Mouse (Mus musculus): ENCODE measurements around the gene Dmac1. TPM values are rescaled to one million over a fixed set of nuclear protein-coding genes. Genes with fewer than 3 reads are reported as not detected.
"Not testable (repeated sequence)": the region's sequence is repeated elsewhere in the genome, so short reads cannot be mapped to it uniquely, and the experiment has no call there.

The Dmac1 gene
- 57.9 and 69.2 TPM in 2 replicates for total RNA-seq (2021)
- long read RNA-seq, transcript Dmac1-201 (2 exons, 741 nt): major isoform, 14 of 15 reads
- long read RNA-seq, partial matches to known transcripts: 0 of 15 reads
- long read RNA-seq, other reads (novel, unspliced or antisense): 1 of 15 reads

DNA sequence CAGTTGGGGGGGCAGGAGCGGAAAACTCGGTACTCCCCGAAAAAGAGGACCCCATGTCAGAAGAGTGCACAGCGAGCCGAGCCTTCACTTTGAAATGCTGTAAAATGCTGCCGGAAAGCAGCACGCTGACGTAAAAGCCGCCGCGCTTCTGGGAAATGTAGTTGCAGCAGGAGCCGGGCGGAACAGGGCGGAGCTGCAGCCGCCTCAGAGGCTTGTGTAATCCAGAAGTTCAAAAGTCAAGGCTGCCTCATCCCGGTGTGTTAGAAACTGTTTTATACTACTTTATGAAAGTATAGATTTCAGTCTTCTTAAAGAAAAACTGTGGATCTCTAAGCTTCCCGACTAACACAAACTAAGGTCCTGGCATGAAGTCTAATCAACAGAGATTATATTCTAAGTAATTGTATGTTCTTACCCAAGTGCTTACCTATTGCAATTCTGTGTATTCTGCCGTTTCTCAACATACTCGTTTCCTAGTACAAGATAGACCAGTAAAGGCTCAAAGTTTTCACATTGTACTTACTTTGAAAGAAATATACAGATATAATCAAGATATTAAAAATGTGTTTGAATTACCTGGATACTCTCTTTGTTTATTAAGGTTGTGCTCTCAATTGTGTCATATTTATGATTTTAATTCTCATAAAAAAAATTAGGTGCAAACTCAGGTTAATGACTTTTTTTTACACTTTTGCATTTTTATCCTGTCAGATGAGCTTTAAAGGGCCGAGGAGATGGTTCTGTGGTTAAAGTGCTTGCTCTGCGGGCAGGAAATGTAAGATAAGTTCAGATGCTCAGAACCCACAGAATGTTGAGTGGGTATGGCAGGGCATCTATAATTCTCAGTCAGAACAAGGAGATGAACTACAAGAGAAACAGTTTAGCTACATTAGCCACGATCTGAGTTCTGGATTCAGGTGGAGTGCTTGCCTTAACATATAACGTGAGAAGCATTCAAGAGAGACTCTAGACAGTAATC is at the start of gene Dmac1:
Gene Dmac1, minus strand, starts transcription at position 109 of the 979 bp plus-strand sequence.
- DNase-seq: peak; percentile 90

GRCm38 (mm10) chr4:75315431-75315830 is 37.3 kb upstream of the Dmac1 start:
- no peak for DNase-seq

GRCm38 (mm10) chr4:75315007-75315406 is 36.9 kb upstream of the Dmac1 start:
- DNase-seq: no peak

- no peak for DNase-seq
Measured at GRCm38 (mm10) chr4:75311918-75312317, 33.8 kb upstream of the Dmac1 start.

DNA sequence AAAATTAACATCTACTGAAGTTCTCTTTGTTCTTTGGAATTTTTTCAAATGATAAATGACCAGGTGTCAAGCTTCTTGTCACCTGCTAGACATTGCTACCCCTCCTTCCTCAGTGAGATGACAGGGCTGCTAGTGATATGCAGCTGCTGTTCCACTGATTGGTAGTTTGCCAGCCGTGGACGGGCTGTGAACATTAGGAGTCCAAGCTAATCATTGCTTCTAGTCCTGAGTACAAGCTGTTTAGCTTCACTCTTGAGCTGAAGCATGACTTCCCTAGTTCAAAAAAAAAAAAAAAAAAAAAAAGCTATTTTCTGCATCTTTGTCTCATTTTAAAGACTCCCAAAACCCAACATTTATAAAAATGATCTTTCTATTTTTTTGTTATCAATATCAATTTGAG is 33.2 kb upstream of the Dmac1 start:
- DNase-seq: no peak

DNA sequence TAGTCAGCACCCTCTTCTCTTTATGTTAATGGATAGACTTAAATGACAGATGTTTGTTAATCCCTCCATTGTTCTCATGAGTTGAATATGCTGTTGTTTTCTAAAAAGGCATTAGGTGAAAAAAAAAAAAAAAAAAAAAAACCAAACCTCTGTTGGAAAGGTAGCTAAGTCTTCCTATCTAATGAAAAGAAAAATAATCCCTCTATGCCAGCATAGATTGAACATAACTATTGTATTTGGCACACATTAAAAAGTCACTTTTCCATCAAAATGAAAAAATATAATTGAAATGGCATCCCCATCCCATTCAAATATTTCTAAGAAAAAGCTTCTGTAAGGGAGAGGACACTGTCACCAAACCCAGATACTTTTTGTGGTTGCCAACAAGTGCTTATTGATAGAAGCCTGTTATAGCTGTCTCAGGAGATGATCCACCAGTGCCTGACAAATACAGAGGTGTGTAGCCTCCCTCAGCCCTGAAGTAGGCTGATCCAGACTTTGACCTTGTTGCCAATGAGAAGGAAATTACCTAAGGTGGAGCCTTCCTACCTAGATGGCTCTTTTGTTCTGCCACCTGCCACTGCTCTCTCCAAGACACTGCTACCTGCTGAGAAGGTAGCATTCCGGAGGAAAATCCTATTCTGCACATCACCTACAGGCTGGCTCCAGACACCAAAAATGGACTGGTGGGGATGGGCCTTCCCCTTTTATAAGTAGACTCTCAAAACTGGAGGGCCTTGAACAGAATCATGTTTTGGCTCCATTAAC is 22.3 kb upstream of the Dmac1 start:
- DNase-seq: no peak

DNA sequence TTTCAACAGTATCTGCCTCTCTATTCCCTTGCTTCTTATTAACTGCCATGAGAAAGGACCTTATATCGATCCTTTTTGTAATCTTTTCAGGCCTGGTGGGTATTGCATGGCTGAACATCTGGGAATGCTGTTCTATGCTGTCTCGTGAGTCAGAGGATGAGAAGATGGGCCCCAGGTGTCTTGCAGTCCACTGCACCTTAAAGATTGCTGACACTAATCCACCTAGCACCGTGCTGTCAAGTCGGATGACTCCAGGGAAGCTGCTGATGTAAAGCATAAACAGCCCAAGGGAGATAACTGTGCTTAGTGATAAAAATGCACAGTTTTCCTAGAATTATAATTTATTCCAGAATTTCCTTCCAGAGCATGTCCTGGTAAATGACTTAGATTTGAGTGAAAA is 14.2 kb upstream of the Dmac1 start:
- no peak for DNase-seq

DNA sequence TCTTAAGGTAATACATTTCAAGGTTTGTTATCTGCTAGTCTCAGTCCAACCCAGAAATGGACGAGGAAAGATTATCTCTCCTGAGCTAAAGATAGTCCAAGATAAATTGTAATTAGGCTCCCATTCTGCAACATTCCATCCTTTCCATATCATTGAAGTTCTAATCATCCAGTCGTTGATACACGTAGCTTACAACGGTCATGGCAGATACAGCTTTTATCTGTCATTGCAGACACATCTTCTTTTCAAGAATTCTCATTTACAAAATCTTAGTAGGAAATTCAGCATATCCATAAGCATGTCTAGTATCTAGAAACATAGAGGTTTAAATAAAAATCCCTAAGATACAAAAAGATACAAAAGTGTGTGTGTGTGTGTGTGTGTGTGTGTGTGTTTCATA is 13.0 kb upstream of the Dmac1 start:
- no peak for DNase-seq

DNA sequence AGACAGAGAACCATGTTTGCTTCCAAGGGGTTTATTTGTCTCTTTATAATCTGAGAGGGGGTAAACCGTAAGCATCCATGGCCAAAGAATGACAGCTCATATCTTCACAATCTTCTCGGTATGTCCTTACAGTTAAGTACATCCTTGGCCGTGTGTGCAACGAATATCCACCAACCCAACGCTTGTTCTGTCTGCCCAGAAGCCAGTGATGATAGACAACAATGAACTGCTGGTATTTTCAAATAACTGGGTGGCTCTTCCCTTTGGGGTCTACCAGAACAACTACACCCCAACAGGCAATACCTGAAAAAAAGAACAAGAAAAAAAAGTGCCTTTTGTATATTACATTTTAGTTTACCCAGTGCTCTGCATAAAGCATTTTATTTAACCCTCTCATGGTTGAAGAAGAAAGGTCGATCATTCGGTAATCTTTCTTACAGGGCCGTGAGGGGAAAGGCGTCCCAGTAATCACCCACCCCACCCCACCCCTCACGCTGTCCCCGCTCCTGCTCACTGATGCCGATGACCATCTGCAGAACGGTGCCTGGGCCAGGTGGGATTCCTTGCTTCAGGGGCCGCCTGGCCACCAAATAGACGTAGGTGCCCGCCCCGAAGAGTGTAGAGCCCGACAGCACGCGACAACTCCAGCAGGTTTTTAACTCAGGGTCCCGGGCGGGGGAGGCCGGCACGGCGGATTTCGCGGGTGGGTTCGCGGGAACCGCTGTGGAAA is 473 bp downstream of the Dmac1 start:
- no peak for DNase-seq

DNA sequence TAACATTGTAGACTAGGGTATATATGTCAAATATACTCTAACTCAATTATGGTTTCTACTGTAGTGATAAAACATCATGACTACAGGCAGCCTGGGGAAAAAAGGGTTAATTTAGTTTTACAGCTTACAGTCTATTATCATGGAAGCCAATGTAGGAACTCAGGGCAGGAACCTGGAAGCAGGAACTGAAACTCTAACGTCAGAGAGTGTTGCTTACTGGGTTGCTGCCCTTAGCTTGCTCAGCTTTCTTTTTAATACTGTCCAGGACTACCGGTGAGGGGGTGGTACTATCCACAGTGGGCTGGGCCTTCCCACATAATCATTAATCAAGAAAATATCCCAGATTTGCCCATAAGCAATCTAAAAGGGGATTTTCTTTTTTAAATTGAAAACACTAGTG is 2.4 kb downstream of the Dmac1 start:
- DNase-seq: no peak

- DNase-seq: no peak
Measured at GRCm38 (mm10) chr4:75267866-75268265, 10.2 kb downstream of the Dmac1 start.

GRCm38 (mm10) chr4:75266773-75267550 is 11.1 kb downstream of the Dmac1 start:
- no peak for DNase-seq

GRCm38 (mm10) chr4:75264219-75264618 is 13.9 kb downstream of the Dmac1 start:
- no peak for DNase-seq

GRCm38 (mm10) chr4:75263556-75264129 is 14.5 kb downstream of the Dmac1 start:
- DNase-seq: no peak

DNA sequence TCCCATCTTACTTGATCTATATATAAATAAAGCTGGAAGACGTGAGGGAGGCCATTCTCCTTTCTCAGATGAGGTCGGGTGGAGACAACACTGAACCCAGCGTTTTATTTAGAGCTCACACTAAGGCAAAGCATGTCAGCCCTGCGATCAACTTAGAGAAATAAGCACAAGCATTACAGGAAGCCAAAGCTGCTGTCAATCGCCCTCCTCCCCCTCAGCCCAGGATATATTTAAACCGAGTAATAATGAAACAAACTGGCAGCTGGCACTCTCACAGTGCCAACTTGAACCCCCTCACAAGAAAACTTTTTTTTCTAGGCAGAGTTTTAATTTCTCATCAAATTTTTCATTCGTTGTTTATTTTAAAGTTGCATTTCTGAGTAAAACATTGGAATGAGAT is 15.7 kb downstream of the Dmac1 start:
- no peak for DNase-seq

DNA sequence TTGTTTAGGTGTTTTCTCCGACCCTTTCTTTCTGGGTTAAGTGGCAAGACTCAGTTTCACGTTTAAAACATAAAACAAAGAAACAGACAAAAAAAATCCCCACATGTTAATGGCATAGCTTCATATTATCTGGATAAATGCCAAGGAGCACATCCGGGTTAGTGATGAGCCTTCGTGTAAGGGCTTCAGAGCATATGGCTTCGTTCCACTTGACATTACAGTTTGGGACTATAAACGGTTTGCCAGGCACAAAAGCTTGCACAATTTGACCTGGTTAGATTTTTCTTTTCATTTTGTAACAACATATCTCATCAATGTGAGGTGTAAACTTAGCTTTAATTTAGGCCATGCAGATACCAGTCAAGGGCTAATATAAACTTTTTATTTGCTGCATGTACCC is 17.9 kb downstream of the Dmac1 start:
- DNase-seq: no peak

- no peak for DNase-seq
Measured at GRCm38 (mm10) chr4:75259447-75259846, 18.7 kb downstream of the Dmac1 start.

GRCm38 (mm10) chr4:75234602-75235001 is 43.5 kb downstream of the Dmac1 start:
- not testable (repeated sequence) for DNase-seq
